Mouse (Mus musculus) hindbrain, postnatal 0 days (tissue): ENCODE data around the gene Slc5a6. TPM values are rescaled to one million over a fixed set of nuclear protein-coding genes. Genes with fewer than 3 reads are reported as not detected.
A peak's percentile ranks its signal among the peaks of the same experiment; 100 is the strongest.

ENCODE experiments used
- ATAC-seq: fragments of 200-750 bp; cut with Nextera tagmentation; 2 replicates; pipeline ENCODE4 v1.8.0; 2017; ENCODE audit warnings: mild to moderate bottlenecking, moderate TSS enrichment, moderate library complexity
- DNase-seq: peaks from one replicate; pipeline ENCODE4 v3.0.0-alpha.2; 2015; ENCODE audit warnings: low spot score
- H3K27ac ChIP-seq: fragments of 300-500 bp; sonication (generic); 2 replicates; pipeline ENCODE4 v1.5.1; 2014; ENCODE audit warnings: mild to moderate bottlenecking
- H3K27me3 ChIP-seq: fragments of 300-500 bp; sonication (generic); 2 replicates; pipeline ENCODE4 v1.6.1; 2014; ENCODE audit warnings: low read length, mixed read lengths; ENCODE audit not compliant: insufficient read depth
- H3K36me3 ChIP-seq: fragments of 300-500 bp; sonication (generic); 2 replicates; pipeline ENCODE4 v1.6.1; 2014; ENCODE audit warnings: low read length, mixed read lengths; ENCODE audit not compliant: insufficient read depth
- H3K4me1 ChIP-seq: fragments of 300-500 bp; sonication (generic); 2 replicates; pipeline ENCODE4 v1.6.1; 2014; ENCODE audit warnings: antibody characterized with exemption, low read length, mixed read lengths; ENCODE audit not compliant: insufficient read depth
- H3K4me2 ChIP-seq: fragments of 300-500 bp; sonication (generic); 2 replicates; pipeline ENCODE4 v1.6.1; 2014; ENCODE audit warnings: low read depth, mild to moderate bottlenecking, low read length, moderate library complexity, mixed read lengths
- H3K4me3 ChIP-seq: fragments of 300-500 bp; sonication (generic); 2 replicates; pipeline ENCODE4 v1.5.1; 2014; ENCODE audit warnings: low read length
- H3K9ac ChIP-seq: fragments of 300-500 bp; sonication (generic); replicated peaks from 2 replicates; pipeline ENCODE4 v1.6.1; 2014; ENCODE audit warnings: mild to moderate bottlenecking, low read length, moderate library complexity, mixed read lengths
- H3K9me3 ChIP-seq: fragments of 300-500 bp; sonication (generic); 2 replicates; pipeline ENCODE4 v1.6.1; 2016; ENCODE audit warnings: low read length, mixed read lengths
- CTCF ChIP-seq: IDR thresholded peaks from 2 replicates; pipeline ENCODE4 v1.5.1; 2016; ENCODE audit warnings: antibody characterized with exemption, control low read depth, low read depth
- WGBS: fragments of 180-500 bp; shearing (Covaris S2); extraction: QIAGEN DNeasy Blood & Tissue Kit; methylation state at CpG from one replicate; pipeline ENCODE4 v1.1.7; 2014; 5-methylcytosine and 5-hydroxymethylcytosine counted together
- polyA plus RNA-seq: library from polyadenylated mRNA; unstranded; fragments of >200 nt; fragmentation: Nextera tagmentation; extraction: Ambion mirVana; gene quantifications from 2 replicates; pipeline ENCODE4 v1.2.1, GENCODE M21; 2015
- total RNA-seq: library from RNA; depleted of rRNA; stranded (reverse); fragments of >200 nt; gene quantifications from 2 replicates; pipeline ENCODE4 v1.2.3, GENCODE M21; 2014

Slc5a6 gene
- total and polyA plus RNA-seq, 2 experiments from 2014 or later, result 33.7 to 46.7 TPM

GRCm38 (mm10) chr5:31081386-31081785, 32.7 kb upstream of the Slc5a6 start:
- Histone ChIP-seq H3K4me3 (no peak overlapping the region), H3K36me3 (peaks cover 26% of the 10 kb centered on the region), H3K9me3 (no peaks in the 10 kb centered on the region), H3K27me3 (no peaks in the 10 kb centered on the region), H3K27ac (no peak overlapping the region), H3K9ac (no peak overlapping the region), H3K4me2 (no peak overlapping the region), H3K4me1 (no peaks in the 10 kb centered on the region)
- peak; percentile 79 for TF ChIP-seq CTCF
- WGBS, result 85% methylated on average over 3 of the region's 3 CpGs
- DNase-seq (peak; percentile 58), ATAC-seq (no peak)

- Histone ChIP-seq H3K9ac (no peak overlapping the region), H3K4me1 (no peaks in the 10 kb centered on the region), H3K27me3 (no peaks in the 10 kb centered on the region), H3K4me3 (no peak overlapping the region), H3K4me2 (no peak overlapping the region), H3K9me3 (no peaks in the 10 kb centered on the region), H3K36me3 (peaks cover 31% of the 10 kb centered on the region), H3K27ac (no peak overlapping the region)
- ATAC-seq (no peak), DNase-seq (no peak)
- WGBS, result 63% methylated on average over 3 of the region's 3 CpGs
- 0 out of 2 replicates have a peak, but pooled peaks have one; percentile 5 for TF ChIP-seq CTCF
These were observed 32.1 kb upstream of the Slc5a6 start for GRCm38 (mm10) chr5:31080795-31081164.

DNA sequence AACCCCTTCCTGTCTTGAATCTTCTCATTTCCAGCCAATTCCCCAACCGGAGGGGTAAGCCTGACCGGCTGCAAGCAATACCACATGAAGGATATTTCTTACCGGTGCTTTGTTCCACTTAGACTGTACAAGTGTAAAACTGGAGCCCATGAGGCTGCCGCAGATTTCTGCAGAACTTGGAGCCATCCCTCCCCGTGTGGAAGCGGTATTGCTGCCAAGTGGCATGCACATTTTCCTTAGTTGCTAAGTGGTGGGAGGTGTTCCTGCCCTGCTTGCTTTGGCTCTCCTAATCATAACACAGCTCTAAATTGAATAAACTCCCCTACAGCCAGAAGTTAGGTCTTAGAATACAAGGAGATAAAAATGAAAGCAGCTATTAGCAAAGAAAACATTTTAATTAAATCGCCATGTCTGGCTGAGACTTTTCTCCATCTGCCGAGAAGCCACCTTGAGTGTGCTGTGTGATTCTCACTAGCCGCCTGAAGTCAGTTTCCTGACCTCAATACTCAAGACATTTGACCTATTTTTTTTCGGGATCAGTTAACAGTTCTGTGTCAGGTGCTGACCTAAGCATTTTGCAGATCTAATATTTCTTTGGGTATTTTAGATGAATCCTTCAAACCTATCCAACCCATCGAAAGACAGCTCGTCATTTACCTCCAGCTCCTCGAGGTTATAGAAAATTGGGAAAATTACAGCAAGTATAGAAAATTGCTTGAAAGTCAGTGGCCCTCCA, 31.5 kb upstream of the Slc5a6 start:
- no peaks in the 10 kb centered on the region for H3K4me1 ChIP-seq
- no peaks in the 10 kb centered on the region for H3K9me3 ChIP-seq
- no peak for TF ChIP-seq CTCF
- DNase-seq (peak; percentile 20), ATAC-seq (no peak)
- no peak overlapping the region for H3K4me2 ChIP-seq
- H3K36me3 ChIP-seq, result peaks cover 36% of the 10 kb centered on the region
- no peaks in the 10 kb centered on the region for H3K27me3 ChIP-seq
- 67% methylated on average over 13 of the region's 13 CpGs for WGBS
- H3K27ac ChIP-seq, result no peak overlapping the region
- no peak overlapping the region for H3K9ac ChIP-seq
- H3K4me3 ChIP-seq, result no peak overlapping the region

DNA sequence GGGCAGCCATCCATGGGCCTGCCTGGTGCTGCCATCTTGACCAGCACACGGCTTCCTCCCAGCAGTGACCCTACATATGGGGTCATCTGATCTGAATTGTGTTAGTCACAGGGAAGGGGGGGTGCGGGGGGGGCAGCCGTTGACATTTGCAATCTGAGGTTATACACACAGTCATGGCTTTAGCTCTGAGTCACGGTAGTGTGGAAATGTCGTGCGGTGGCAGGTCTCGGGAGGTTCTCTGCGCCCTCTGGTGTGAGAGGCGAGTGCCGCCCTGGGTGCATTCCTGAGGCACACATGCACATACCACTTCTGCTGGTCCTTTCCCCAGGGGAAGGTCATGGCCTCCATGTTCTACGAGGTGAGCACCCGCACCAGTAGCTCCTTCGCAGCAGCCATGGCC, 27.6 kb upstream of the Slc5a6 start:
- TF ChIP-seq CTCF, result no peak
- no peak overlapping the region for H3K9ac ChIP-seq
- 91% methylated on average over 13 of the region's 13 CpGs for WGBS
- DNase-seq, result no peak
- H3K4me1 ChIP-seq, result no peaks in the 10 kb centered on the region
- no peak for ATAC-seq
- H3K27me3 ChIP-seq, result no peaks in the 10 kb centered on the region
- no peaks in the 10 kb centered on the region for H3K9me3 ChIP-seq
- no peak overlapping the region for H3K4me2 ChIP-seq
- no peak overlapping the region for H3K27ac ChIP-seq
- H3K36me3 ChIP-seq, result peaks cover 73% of the 10 kb centered on the region
- no peak overlapping the region for H3K4me3 ChIP-seq

GRCm38 (mm10) chr5:31073176-31073575, 24.5 kb upstream of the Slc5a6 start:
- no peak for TF ChIP-seq CTCF
- no peak for DNase-seq
- H3K9me3 ChIP-seq, result no peaks in the 10 kb centered on the region
- WGBS, result 91% methylated on average over 12 of the region's 12 CpGs
- no peak for ATAC-seq
- peaks cover 89% of the 10 kb centered on the region for H3K36me3 ChIP-seq
- H3K9ac ChIP-seq, result no peak overlapping the region
- H3K4me3 ChIP-seq, result no peak overlapping the region
- H3K4me2 ChIP-seq, result no peak overlapping the region
- no peak overlapping the region for H3K27ac ChIP-seq
- H3K4me1 ChIP-seq, result no peaks in the 10 kb centered on the region
- no peaks in the 10 kb centered on the region for H3K27me3 ChIP-seq

DNA sequence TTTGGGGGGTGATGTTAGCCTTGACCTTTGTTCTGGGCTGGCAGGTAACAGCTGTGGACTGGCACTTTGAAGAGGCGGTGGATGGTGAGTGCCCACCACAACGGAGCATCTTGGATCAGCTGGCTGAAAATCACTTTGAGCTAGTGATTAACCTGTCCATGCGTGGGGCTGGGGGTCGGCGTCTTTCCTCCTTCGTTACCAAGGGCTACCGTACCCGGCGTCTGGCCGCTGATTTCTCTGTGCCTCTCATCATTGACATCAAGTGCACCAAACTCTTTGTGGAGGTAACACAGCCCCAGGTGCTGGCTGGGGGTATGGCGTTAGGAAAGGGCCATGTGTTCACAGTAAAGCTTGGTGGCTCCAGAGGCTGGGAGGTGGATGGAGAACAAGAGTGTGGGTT, 23.1 kb upstream of the Slc5a6 start:
- TF ChIP-seq CTCF, result no peak
- Histone ChIP-seq H3K4me3 (no peak overlapping the region), H3K27me3 (no peaks in the 10 kb centered on the region), H3K36me3 (peaks cover 90% of the 10 kb centered on the region), H3K9ac (no peak overlapping the region), H3K4me2 (no peak overlapping the region), H3K4me1 (no peaks in the 10 kb centered on the region), H3K27ac (no peak overlapping the region), H3K9me3 (no peaks in the 10 kb centered on the region)
- ATAC-seq (no peak), DNase-seq (no peak)
- 96% methylated on average over 11 of the region's 11 CpGs for WGBS

- 92% methylated on average over 2 of the region's 2 CpGs for WGBS
- H3K9me3 ChIP-seq, result no peaks in the 10 kb centered on the region
- no peak overlapping the region for H3K27ac ChIP-seq
- no peak for DNase-seq
- H3K36me3 ChIP-seq, result peaks cover 89% of the 10 kb centered on the region
- H3K4me1 ChIP-seq, result no peaks in the 10 kb centered on the region
- no peaks in the 10 kb centered on the region for H3K27me3 ChIP-seq
- no peak for ATAC-seq
- no peak overlapping the region for H3K9ac ChIP-seq
- no peak overlapping the region for H3K4me3 ChIP-seq
- TF ChIP-seq CTCF, result no peak
- H3K4me2 ChIP-seq, result no peak overlapping the region
These were observed 22.3 kb upstream of the Slc5a6 start for GRCm38 (mm10) chr5:31071059-31071458.
